In the genomic region with DNA sequence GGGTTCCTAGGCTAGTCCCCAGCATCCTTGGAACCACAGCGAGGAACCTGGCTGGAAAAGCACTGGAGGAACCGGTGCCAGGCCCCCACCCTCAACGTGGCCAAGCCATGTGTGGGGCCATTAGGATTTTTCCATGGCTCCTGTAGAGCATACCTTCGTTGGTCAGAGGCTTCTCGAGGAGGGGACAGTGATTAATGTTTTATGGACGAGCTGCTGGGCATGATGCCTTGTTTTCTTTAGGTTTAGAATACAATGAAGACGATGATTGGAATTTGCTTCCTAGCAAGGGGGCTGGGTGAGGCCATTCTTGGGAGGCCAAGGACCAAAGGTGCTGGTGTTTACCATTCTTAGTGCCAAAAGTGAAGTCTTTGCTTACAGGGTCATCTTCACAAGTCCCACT, we compare ENCODE assay signal across 18 mouse cellular contexts. TPM values are rescaled to one million over a fixed set of nuclear protein-coding genes. Genes with fewer than 3 reads are reported as not detected.
"Had no signal": no experiment of that assay in that cellular context is flagged by ENCODE, and none has a peak within 500 bp of the region (broad histone marks: within the 10 kb centered on the region; RNA-seq: fewer than 3 reads in every experiment).

No protein-coding gene starts in this region.

- H3K9ac ChIP-seq: intestine, embryonic 15.5 days; lung, embryonic 15.5 days; midbrain, embryonic 12.5 days; neural tube, embryonic 13.5 days had no signal

- H3K9me3 ChIP-seq: intestine, embryonic 15.5 days; limb, embryonic 10.5 days; lung, embryonic 15.5 days had no signal

- H3K36me3 ChIP-seq: intestine, embryonic 15.5 days; limb, embryonic 10.5 days; lung, embryonic 15.5 days; midbrain, embryonic 12.5 days; neural tube, embryonic 13.5 days had no signal

- ATAC-seq: intestine, embryonic 15.5 days; midbrain, embryonic 16.5 days had no signal

- DNase-seq: retina, postnatal 1 day; right cerebral cortex, postnatal 4 days; spleen, adult 18-20 months; thymus, postnatal 36 days had no signal

- H3K27me3 ChIP-seq: intestine, embryonic 15.5 days; lung, embryonic 15.5 days; midbrain, embryonic 12.5 days; neural tube, embryonic 13.5 days had no signal

- H3K4me2 ChIP-seq: intestine, embryonic 15.5 days; liver, embryonic 11.5 days; lung, embryonic 15.5 days; midbrain, embryonic 12.5 days; neural tube, embryonic 13.5 days had no signal

- H3K4me1 ChIP-seq: limb, embryonic 10.5 days; midbrain, embryonic 12.5 days; neural tube, embryonic 13.5 days had no signal

- H3K27ac ChIP-seq: intestine, embryonic 15.5 days; left cerebral cortex, adult 2 months; limb, embryonic 10.5 days; lung, embryonic 15.5 days; midbrain, embryonic 12.5 days; neural tube, embryonic 13.5 days had no signal

- H3K4me3 ChIP-seq: intestine, embryonic 15.5 days; left cerebral cortex, adult 2 months; limb, embryonic 10.5 days; lung, embryonic 15.5 days; midbrain, embryonic 12.5 days; neural tube, embryonic 13.5 days had no signal

RNA-seq across cellular contexts. Expression of a gene that starts 24.4 kb away (rescaled TPM):
- total RNA-seq: layer of hippocampus, postnatal 25 days; left cerebral cortex, adult 2 months; left cerebral cortex, postnatal 14 days; megakaryocyte-erythroid progenitor cell, adult 5-6 weeks had no signal
- polyA plus RNA-seq: limb, embryonic 10.5 days; limb, embryonic 14.5 days; liver, embryonic 11.5 days; liver, embryonic 16.5 days; midbrain, embryonic 12.5 days; midbrain, embryonic 16.5 days; neural tube, embryonic 13.5 days; stomach, embryonic 14.5 days had no signal
